8 mouse cellular contexts compared by ENCODE assay signal in genomic region chr2:119873105-119873464, GRCm38 (mm10). TPM values are rescaled to one million over a fixed set of nuclear protein-coding genes. Genes with fewer than 3 reads are reported as not detected.
DNase-seq lines count a peak whose midpoint lies in the region; ATAC-seq lines count a peak whose summit lies in the region.

No protein-coding gene starts in this region.

- H3K9ac ChIP-seq in forebrain, embryonic 11.5 days (ENCODE audit: low read length): peak overlapping the region; percentile 73
- H3K9ac ChIP-seq in heart, embryonic 15.5 days: peak overlapping the region; percentile 63
- H3K9ac ChIP-seq in liver, embryonic 13.5 days: peak overlapping the region; percentile 69
- H3K9ac ChIP-seq in stomach, embryonic 14.5 days (replicated peaks; ENCODE audit: low read depth, low read length): peak overlapping the region; percentile 31

- H3K9me3 ChIP-seq in forebrain, embryonic 11.5 days (ENCODE audit: control insufficient read depth, low read length): no peaks in the 10 kb centered on the region
- H3K9me3 ChIP-seq in heart, embryonic 15.5 days (replicated peaks): no peaks in the 10 kb centered on the region
- no peaks in the 10 kb centered on the region for H3K9me3 ChIP-seq in liver, embryonic 13.5 days (replicated peaks)
- no peaks in the 10 kb centered on the region for H3K9me3 ChIP-seq in stomach, embryonic 14.5 days (ENCODE audit: control insufficient read depth, low read depth, low read length)

- peak; percentile 71 for ATAC-seq in CD4-positive, CD25-positive, alpha-beta regulatory T cell, adult 4 months
- peak; percentile 90 for ATAC-seq in forebrain, embryonic 11.5 days (replicated peaks; ENCODE audit: low FRiP score)
- peak; percentile 88 for ATAC-seq in heart, embryonic 15.5 days (replicated peaks; ENCODE audit: insufficient number of reproducible peaks, insufficient read depth, low FRiP score, low read depth)
- peak; percentile 71 for ATAC-seq in liver, embryonic 13.5 days (ENCODE audit: low read depth)
- ATAC-seq in stomach, embryonic 14.5 days (ENCODE audit: insufficient number of reproducible peaks, insufficient read depth, low FRiP score, low read depth): peak; percentile 85

- WGBS in forebrain, embryonic 11.5 days: 2% methylated on average over 39 of the region's 39 CpGs
- WGBS in heart, embryonic 15.5 days: under 1% methylated on average over 39 of the region's 39 CpGs
- WGBS in liver, embryonic 13.5 days (ENCODE audit: insufficient replicate concordance): 2% methylated on average over 39 of the region's 39 CpGs
- under 1% methylated on average over 39 of the region's 39 CpGs for WGBS in stomach, embryonic 14.5 days

- H3K4me1 ChIP-seq in forebrain, embryonic 11.5 days (replicated peaks; ENCODE audit: control insufficient read depth, insufficient read depth, low read length): peaks cover 6% of the 10 kb centered on the region; the same call in 1 of the 2 replicates
- peaks cover 4% of the 10 kb centered on the region; the same call in 1 of the 2 replicates for H3K4me1 ChIP-seq in heart, embryonic 15.5 days (replicated peaks)
- peaks cover 15% of the 10 kb centered on the region for H3K4me1 ChIP-seq in liver, embryonic 13.5 days (replicated peaks)
- H3K4me1 ChIP-seq in stomach, embryonic 14.5 days (ENCODE audit: control insufficient read depth, insufficient read depth, low read length): no peaks in the 10 kb centered on the region; the same call in 1 of the 2 replicates

- peak overlapping the region; percentile 47 for H3K4me3 ChIP-seq in forebrain, embryonic 11.5 days (ENCODE audit: low read depth, low read length)
- peak overlapping the region; percentile 63 for H3K4me3 ChIP-seq in heart, embryonic 15.5 days
- peak overlapping the region; percentile 61 for H3K4me3 ChIP-seq in liver, embryonic 13.5 days (replicated peaks)
- H3K4me3 ChIP-seq in stomach, embryonic 14.5 days (ENCODE audit: low read depth, low read length): peak overlapping the region; percentile 40

- H3K4me2 ChIP-seq in forebrain, embryonic 11.5 days (ENCODE audit: low read depth, low read length, severe bottlenecking): peak overlapping the region; percentile 93
- H3K4me2 ChIP-seq in heart, embryonic 15.5 days: peak overlapping the region; percentile 96
- H3K4me2 ChIP-seq in liver, embryonic 13.5 days: peak overlapping the region; percentile 79
- H3K4me2 ChIP-seq in stomach, embryonic 14.5 days (replicated peaks; ENCODE audit: low read depth, low read length): peak overlapping the region; percentile 93

- peak; percentile 29 for DNase-seq in c-Kit-positive CD71-negative TER-119-negative erythroid progenitor cells, embryonic 14.5 days (ENCODE audit: low read depth)
- peak; percentile 93 for DNase-seq in forebrain, embryonic 11.5 days (ENCODE audit: low spot score)
- DNase-seq in kidney, postnatal 14 days: peak; percentile 88
- DNase-seq in liver, embryonic 13.5 days: peak; percentile 45
- peak; percentile 79 for DNase-seq in naive thymus-derived CD4-positive, alpha-beta T cell, adult 2 months (ENCODE audit: low read depth)

- peaks cover 2% of the 10 kb centered on the region; the same call in 1 of the 2 replicates for H3K27me3 ChIP-seq in forebrain, embryonic 11.5 days (ENCODE audit: control insufficient read depth, insufficient read depth, low read length)
- no peaks in the 10 kb centered on the region for H3K27me3 ChIP-seq in heart, embryonic 15.5 days
- H3K27me3 ChIP-seq in liver, embryonic 13.5 days: peaks cover 19% of the 10 kb centered on the region
- no peaks in the 10 kb centered on the region for H3K27me3 ChIP-seq in stomach, embryonic 14.5 days (ENCODE audit: control insufficient read depth, insufficient read depth, low read length)

- no peak overlapping the region for H3K27ac ChIP-seq in forebrain, embryonic 11.5 days (ENCODE audit: low read depth, low read length)
- peak overlapping the region; percentile 74 for H3K27ac ChIP-seq in heart, embryonic 15.5 days
- H3K27ac ChIP-seq in liver, embryonic 13.5 days: no peak overlapping the region
- no peak overlapping the region for H3K27ac ChIP-seq in stomach, embryonic 14.5 days (ENCODE audit: low read length)

- no peaks in the 10 kb centered on the region for H3K36me3 ChIP-seq in forebrain, embryonic 11.5 days (ENCODE audit: control insufficient read depth, insufficient read depth, low read length)
- H3K36me3 ChIP-seq in heart, embryonic 15.5 days: no peaks in the 10 kb centered on the region
- no peaks in the 10 kb centered on the region for H3K36me3 ChIP-seq in liver, embryonic 13.5 days
- no peaks in the 10 kb centered on the region for H3K36me3 ChIP-seq in stomach, embryonic 14.5 days (ENCODE audit: control insufficient read depth, insufficient read depth, low read length)

RNA-seq across cellular contexts. Expression of gene Mga, which starts 23.9 kb away (rescaled TPM):
- polyA plus RNA-seq in CD4-positive, CD25-positive, alpha-beta regulatory T cell, adult 4 months (2017; shearing (Covaris generic)): 10 to 100 TPM; 36.8 to 43.7 TPM
- 34.3 and 43.3 TPM in 2 replicates for polyA plus RNA-seq in forebrain, embryonic 11.5 days (2014; fragmentation: Nextera tagmentation; extraction: Ambion mirVana)
- polyA plus RNA-seq in heart, embryonic 15.5 days (2015; fragmentation: Nextera tagmentation; extraction: Ambion mirVana): 19.3 and 22.0 TPM in 2 replicates
- polyA plus RNA-seq in liver, embryonic 13.5 days (2015; fragmentation: Nextera tagmentation; extraction: Ambion mirVana): 6.6 and 8.0 TPM in 2 replicates
- 54.0 and 54.7 TPM in 2 replicates for polyA plus RNA-seq in stomach, embryonic 14.5 days (2014; fragmentation: Nextera tagmentation; extraction: Ambion mirVana)

Comparison
In these comparisons a context has a peak if more than half of its experiments do, and no peak if none do; other contexts are left out.
1. DNase-seq: peak in every context shown above with its lines; median percentile 93 in forebrain, embryonic 11.5 days; 88 in kidney, postnatal 14 days; 79 in naive thymus-derived CD4-positive, alpha-beta T cell, adult 2 months; 45 in liver, embryonic 13.5 days; 29 in c-Kit-positive CD71-negative TER-119-negative erythroid progenitor cells, embryonic 14.5 days.